Mouse (Mus musculus) limb, embryonic 12.5 days (tissue): ENCODE results near the gene Cd84. TPM values are rescaled to one million over a fixed set of nuclear protein-coding genes. Genes with fewer than 3 reads are reported as not detected.

Experiments
- polyA plus RNA-seq: library from polyadenylated mRNA; unstranded; fragments of >200 nt; fragmentation: Nextera tagmentation; extraction: Ambion mirVana; gene quantifications from 2 replicates; pipeline ENCODE4 v1.2.1, GENCODE M21; 2016

Cd84 gene
- polyA plus RNA-seq, 1 experiment from 2014 or later, result 0.90 TPM

Other genes starting within 250 kb of the Cd84 start
- 0.14 and 0.20 TPM in 2 replicates for gene Ly9, start 232.3 kb upstream of the Cd84 start, polyA plus RNA-seq
- gene Slamf7, start 186.7 kb upstream of the Cd84 start, polyA plus RNA-seq, result not detected in 2 replicates
- gene Cd48, start 157.7 kb upstream of the Cd84 start, polyA plus RNA-seq, result 0.40 and 0.78 TPM in 2 replicates
- gene Slamf1, start 72.6 kb upstream of the Cd84 start, polyA plus RNA-seq, result 0.18 and 0.35 TPM in 2 replicates
- gene Gm10521, start 56.0 kb downstream of the Cd84 start, polyA plus RNA-seq, result not detected in 2 replicates
- gene Slamf6, start 77.8 kb downstream of the Cd84 start, polyA plus RNA-seq, result not detected in 2 replicates
- 23.2 and 23.7 TPM in 2 replicates for gene Vangl2, start 188.7 kb downstream of the Cd84 start, polyA plus RNA-seq
- 0.14 TPM in 1 of 2 replicates, not detected in the other for gene Nhlh1, start 217.9 kb downstream of the Cd84 start, polyA plus RNA-seq
- 219 and 228 TPM in 2 replicates for gene Copa, start 242.8 kb downstream of the Cd84 start, polyA plus RNA-seq
- gene Ncstn, start 243.1 kb downstream of the Cd84 start, polyA plus RNA-seq, result 86.6 and 96.6 TPM in 2 replicates